In genomic region chr1:156028340-156028975, GRCm38 (mm10) we compare ENCODE assay signal across 19 mouse cellular contexts. TPM values are rescaled to one million over a fixed set of nuclear protein-coding genes. Genes with fewer than 3 reads are reported as not detected.
DNase-seq lines count a peak whose midpoint lies in the region; ATAC-seq and TF ChIP-seq lines count a peak whose summit lies in the region.
"Had no signal": no experiment of that assay in that cellular context is flagged by ENCODE, and none has a peak within 500 bp of the region (broad histone marks: within the 10 kb centered on the region; RNA-seq: fewer than 3 reads in every experiment).

No protein-coding gene starts in this region.

- WGBS in liver, adult 2 months: 82% methylated on average over 4 of the region's 4 CpGs
- 67% methylated on average over 4 of the region's 4 CpGs for WGBS in liver, embryonic 12.5 days (ENCODE audit: insufficient replicate concordance)
- 96% methylated on average over 4 of the region's 4 CpGs for WGBS in forebrain, embryonic 12.5 days

- H3K4me2 ChIP-seq in liver, embryonic 12.5 days: no peak overlapping the region
- no peak overlapping the region for H3K4me2 ChIP-seq in forebrain, embryonic 12.5 days
- H3K4me2 ChIP-seq: heart, embryonic 15.5 days; neural tube, embryonic 13.5 days; stomach, embryonic 15.5 days had no signal

- ATAC-seq in liver, embryonic 12.5 days: no peak
- peak; percentile 69 for ATAC-seq in monocyte, adult 5-6 weeks (replicated peaks; ENCODE audit: insufficient number of reproducible peaks, low FRiP score, low TSS enrichment, poor library complexity, severe bottlenecking)
- ATAC-seq in forebrain, embryonic 12.5 days (ENCODE audit: low FRiP score): no peak
- no peak for ATAC-seq in megakaryocyte-erythroid progenitor cell, adult 5-6 weeks (replicated peaks; ENCODE audit: low FRiP score, low TSS enrichment, poor library complexity, severe bottlenecking)

- TF ChIP-seq POLR2A in liver, adult 2 months (IDR thresholded peaks at IDR 0.05; ENCODE audit: extremely low read depth, insufficient read depth, low read length): no peak
- TF ChIP-seq POLR2A in bone marrow macrophage, adult 2 months (IDR thresholded peaks at IDR 0.05; ENCODE audit: borderline replicate concordance, low read depth, low read length): no peak

- no peak for DNase-seq in liver, adult 2 months (ENCODE audit: extremely low read depth, low read depth, low spot score)
- DNase-seq in A20 (ENCODE audit: low read depth, low spot score): peak; percentile 31
- DNase-seq in heart, adult 18-20 months: no peak
- DNase-seq: adrenal gland, adult 2 months; cerebellum, adult 18-20 months; heart, adult 2 months; kidney, postnatal 4 days; right cerebral cortex, postnatal 4 days had no signal

- peaks cover 62% of the 10 kb centered on the region for H3K36me3 ChIP-seq in liver, adult 2 months (ENCODE audit: control insufficient read depth, insufficient read depth, low read length)
- H3K36me3 ChIP-seq in liver, embryonic 12.5 days: peaks cover 91% of the 10 kb centered on the region
- peaks cover 67% of the 10 kb centered on the region for H3K36me3 ChIP-seq in forebrain, embryonic 12.5 days (replicated peaks)

- H3K27me3 ChIP-seq in liver, adult 2 months (ENCODE audit: control insufficient read depth, insufficient read depth, low read length): no peaks in the 10 kb centered on the region
- H3K27me3 ChIP-seq in liver, embryonic 12.5 days (replicated peaks): no peaks in the 10 kb centered on the region
- H3K27me3 ChIP-seq in forebrain, embryonic 12.5 days: no peaks in the 10 kb centered on the region
- H3K27me3 ChIP-seq: heart, embryonic 15.5 days; neural tube, embryonic 13.5 days; stomach, embryonic 15.5 days had no signal

- no peak overlapping the region for H3K9ac ChIP-seq in liver, adult 2 months (ENCODE audit: low read depth, low read length)
- H3K9ac ChIP-seq in liver, embryonic 12.5 days: no peak overlapping the region
- H3K9ac ChIP-seq in forebrain, embryonic 12.5 days: no peak overlapping the region
- H3K9ac ChIP-seq: heart, embryonic 15.5 days; neural tube, embryonic 13.5 days; stomach, embryonic 15.5 days had no signal

- H3K27ac ChIP-seq in liver, adult 2 months (replicated peaks; ENCODE audit: insufficient read depth, low read depth, low read length): 0 out of 2 replicates have a peak overlapping the region, but pooled peaks have one; percentile 10
- H3K27ac ChIP-seq in liver, embryonic 12.5 days: no peak overlapping the region
- H3K27ac ChIP-seq in bone marrow macrophage, adult 2 months (ENCODE audit: insufficient read depth, low read depth, low read length): peak overlapping the region; percentile 95
- H3K27ac ChIP-seq in forebrain, embryonic 12.5 days: no peak overlapping the region
- H3K27ac ChIP-seq: forebrain, embryonic 10.5 days; heart, adult 2 months; heart, embryonic 15.5 days; hindbrain, embryonic 10.5 days; neural tube, embryonic 13.5 days; stomach, embryonic 15.5 days had no signal

- no peaks in the 10 kb centered on the region for H3K4me1 ChIP-seq in liver, adult 2 months (ENCODE audit: control insufficient read depth, insufficient read depth, low read length)
- peaks cover 2% of the 10 kb centered on the region; the same call in 1 of the 2 replicates for H3K4me1 ChIP-seq in liver, embryonic 12.5 days
- H3K4me1 ChIP-seq in bone marrow macrophage, adult 2 months (ENCODE audit: control insufficient read depth, insufficient read depth, low read length): peaks cover 40% of the 10 kb centered on the region
- no peaks in the 10 kb centered on the region for H3K4me1 ChIP-seq in forebrain, embryonic 12.5 days
- H3K4me1 ChIP-seq: heart, embryonic 15.5 days; hindbrain, embryonic 10.5 days; neural tube, embryonic 13.5 days; stomach, embryonic 15.5 days had no signal

- TF ChIP-seq CTCF in liver, adult 2 months (IDR thresholded peaks at IDR 0.05; ENCODE audit: low read depth, low read length): no peak
- TF ChIP-seq CTCF in bone marrow macrophage, adult 2 months (IDR thresholded peaks at IDR 0.05; ENCODE audit: low read depth, low read length): no peak

- no peak overlapping the region for H3K4me3 ChIP-seq in liver, adult 2 months (ENCODE audit: insufficient read depth, low read depth, low read length)
- no peak overlapping the region for H3K4me3 ChIP-seq in liver, embryonic 12.5 days
- peak overlapping the region; percentile 18; the same call in 1 of the 2 replicates for H3K4me3 ChIP-seq in bone marrow macrophage, adult 2 months (ENCODE audit: insufficient read depth, low read length)
- H3K4me3 ChIP-seq in forebrain, embryonic 12.5 days (replicated peaks): no peak overlapping the region
- H3K4me3 ChIP-seq: forebrain, embryonic 10.5 days; heart, adult 2 months; heart, embryonic 15.5 days; hindbrain, embryonic 10.5 days; neural tube, embryonic 13.5 days; stomach, embryonic 15.5 days had no signal

- peaks cover 9% of the 10 kb centered on the region; the same call in 1 of the 2 replicates for H3K79me2 ChIP-seq in liver, adult 2 months (ENCODE audit: control insufficient read depth, insufficient read depth, low read length)

- no peaks in the 10 kb centered on the region for H3K9me3 ChIP-seq in liver, embryonic 12.5 days (replicated peaks)
- H3K9me3 ChIP-seq in forebrain, embryonic 12.5 days: no peaks in the 10 kb centered on the region
- H3K9me3 ChIP-seq: forebrain, embryonic 10.5 days; G1E; heart, embryonic 15.5 days; hindbrain, embryonic 10.5 days; neural tube, embryonic 13.5 days; stomach, embryonic 15.5 days had no signal

RNA-seq across cellular contexts. Expression of gene Tor1aip2, which starts 6.7 kb away (rescaled TPM):
- 110 and 118 TPM in 2 replicates for total RNA-seq in liver, adult 2 months (2014; rRNA removed)
- 82.6 and 90.2 TPM in 2 replicates for polyA plus RNA-seq in liver, adult 2 months (2012; rRNA removed)
- 64.2 and 67.4 TPM in 2 replicates for polyA plus RNA-seq in liver, embryonic 12.5 days (2016; fragmentation: Nextera tagmentation; extraction: Ambion mirVana)
- polyA plus RNA-seq in bone marrow macrophage, adult 2 months (2012; ENCODE audit: insufficient read depth, insufficient read length, missing spikeins): 99.8 and 104 TPM in 2 replicates
- total RNA-seq in monocyte, adult 5-6 weeks (2017): 43.7 to 58.5 TPM (median 52.0 TPM) in 3 replicates
- total RNA-seq in heart, adult 18-20 months (2021): 10 to 100 TPM; 39.4 to 42.6 TPM
- polyA plus RNA-seq in forebrain, embryonic 12.5 days (2016; fragmentation: Nextera tagmentation; extraction: Ambion mirVana): 89.3 and 91.0 TPM in 2 replicates
- total RNA-seq in megakaryocyte-erythroid progenitor cell, adult 5-6 weeks (2014; fragmentation: Nextera tagmentation): 85.3 and 102 TPM in 2 replicates
- 69.9 and 77.6 TPM in 2 replicates for total RNA-seq in megakaryocyte-erythroid progenitor cell, adult 5-6 weeks (2017)

RNA-seq across cellular contexts. Expression of gene Tor1aip1, which starts 7.8 kb away (rescaled TPM):
- total RNA-seq in liver, adult 2 months (2014; rRNA removed): 26.4 and 32.6 TPM in 2 replicates
- polyA plus RNA-seq in liver, adult 2 months (2012; rRNA removed): 19.9 and 25.7 TPM in 2 replicates
- polyA plus RNA-seq in liver, embryonic 12.5 days (2016; fragmentation: Nextera tagmentation; extraction: Ambion mirVana): 26.4 and 27.6 TPM in 2 replicates
- 158 and 159 TPM in 2 replicates for polyA plus RNA-seq in bone marrow macrophage, adult 2 months (2012; ENCODE audit: insufficient read depth, insufficient read length, missing spikeins)
- total RNA-seq in monocyte, adult 5-6 weeks (2017): 86.4 to 108 TPM (median 91.2 TPM) in 3 replicates
- 10 to 100 TPM; 87.1 to 94.0 TPM for total RNA-seq in heart, adult 18-20 months (2021)
- 37.9 and 40.6 TPM in 2 replicates for polyA plus RNA-seq in forebrain, embryonic 12.5 days (2016; fragmentation: Nextera tagmentation; extraction: Ambion mirVana)
- 45.5 and 53.1 TPM in 2 replicates for total RNA-seq in megakaryocyte-erythroid progenitor cell, adult 5-6 weeks (2014; fragmentation: Nextera tagmentation)
- 22.6 and 26.2 TPM in 2 replicates for total RNA-seq in megakaryocyte-erythroid progenitor cell, adult 5-6 weeks (2017)

RNA-seq across cellular contexts. Expression of gene Cep350, which starts 55.4 kb away (rescaled TPM):
- 11.7 and 15.2 TPM in 2 replicates for total RNA-seq in liver, adult 2 months (2014; rRNA removed)
- 2.3 and 2.4 TPM in 2 replicates for polyA plus RNA-seq in liver, adult 2 months (2012; rRNA removed)
- 7.8 and 9.3 TPM in 2 replicates for polyA plus RNA-seq in liver, embryonic 12.5 days (2016; fragmentation: Nextera tagmentation; extraction: Ambion mirVana)
- 34.4 and 40.9 TPM in 2 replicates for polyA plus RNA-seq in bone marrow macrophage, adult 2 months (2012; ENCODE audit: insufficient read depth, insufficient read length, missing spikeins)
- 70.9 to 115 TPM (median 84.4 TPM) in 3 replicates for total RNA-seq in monocyte, adult 5-6 weeks (2017)
- total RNA-seq in heart, adult 18-20 months (2021): 10 to 100 TPM; 36.1 to 39.5 TPM
- 12.5 and 13.5 TPM in 2 replicates for polyA plus RNA-seq in forebrain, embryonic 12.5 days (2016; fragmentation: Nextera tagmentation; extraction: Ambion mirVana)
- 41.6 and 41.9 TPM in 2 replicates for total RNA-seq in megakaryocyte-erythroid progenitor cell, adult 5-6 weeks (2014; fragmentation: Nextera tagmentation)
- total RNA-seq in megakaryocyte-erythroid progenitor cell, adult 5-6 weeks (2017): 51.8 and 60.2 TPM in 2 replicates

Comparison
In these comparisons a context has a peak if more than half of its experiments do, and no peak if none do; other contexts are left out.
1. H3K27ac ChIP-seq: peak in liver, adult 2 months (single experiment) and bone marrow macrophage, adult 2 months (single experiment); none in liver, embryonic 12.5 days (single experiment) and forebrain, embryonic 12.5 days (single experiment).